Mouse (Mus musculus): ENCODE results near the gene Ywhae. TPM values are rescaled to one million over a fixed set of nuclear protein-coding genes. Genes with fewer than 3 reads are reported as not detected.
A peak's percentile ranks its signal among the peaks of the same experiment; 100 is the strongest.

Gene Ywhae
- polyA plus RNA-seq, 1 experiment from 2014 or later = 192 TPM

- Histone ChIP-seq H3K9ac (ENCODE audit: low read depth, low read length) (no peak overlapping the region), H3K9me3 (replicated peaks; ENCODE audit: control insufficient read depth, low read length) (no peaks in the 10 kb centered on the region), H3K4me1 (ENCODE audit: control insufficient read depth, low read depth, low read length) (no peaks in the 10 kb centered on the region), H3K27me3 (ENCODE audit: control insufficient read depth, insufficient read depth, low read depth, low read length) (peaks cover 50% of the 10 kb centered on the region), H3K27ac (ENCODE audit: low read length) (no peak overlapping the region), H3K36me3 (ENCODE audit: control insufficient read depth, insufficient read depth) (no peaks in the 10 kb centered on the region), H3K4me2 (ENCODE audit: low read depth, low read length) (peak overlapping the region; percentile 47), H3K4me3 (ENCODE audit: low read depth, low read length) (peak overlapping the region; percentile 40)
- no peak for ATAC-seq (ENCODE audit: low read depth)
- WGBS (ENCODE audit: insufficient replicate concordance) = 1% methylated on average over 33 of the region's 42 CpGs
Observed at GRCm38 (mm10) chr11:75795321-75795636, 62.6 kb downstream of the Ywhae start.

- no peaks in the 10 kb centered on the region for H3K9me3 ChIP-seq (replicated peaks; ENCODE audit: control insufficient read depth, low read length)
- H3K4me3 ChIP-seq (ENCODE audit: low read depth, low read length) = peak within 1 kb of the TSS; percentile 40
- H3K36me3 ChIP-seq (ENCODE audit: control insufficient read depth, insufficient read depth) = no peaks in the 10 kb centered on the region
- H3K9ac ChIP-seq (ENCODE audit: low read depth, low read length) = no peak within 1 kb of the TSS
- peaks cover 50% of the 10 kb centered on the region for H3K27me3 ChIP-seq (ENCODE audit: control insufficient read depth, insufficient read depth, low read depth, low read length)
- no peaks in the 10 kb centered on the region for H3K4me1 ChIP-seq (ENCODE audit: control insufficient read depth, low read depth, low read length)
- no peak within 1 kb of the TSS for H3K27ac ChIP-seq (ENCODE audit: low read length)
- 7% methylated on average over 33 of the region's 37 CpGs for WGBS (ENCODE audit: insufficient replicate concordance)
- ATAC-seq (ENCODE audit: low read depth) = no peak
- peak within 1 kb of the TSS; percentile 47 for H3K4me2 ChIP-seq (ENCODE audit: low read depth, low read length)
Observed at GRCm38 (mm10) chr11:75796029-75796445, 63.4 kb downstream of the Ywhae start, which contains the start of gene Doc2b. TSS of gene Doc2b (minus strand) at chr11:75796049.

GRCm38 (mm10) chr11:75796536-75797246 lies 64.0 kb downstream of the Ywhae start:
- Histone ChIP-seq H3K9ac (ENCODE audit: low read depth, low read length) (no peak overlapping the region), H3K4me3 (ENCODE audit: low read depth, low read length) (no peak overlapping the region), H3K27ac (ENCODE audit: low read length) (no peak overlapping the region), H3K27me3 (ENCODE audit: control insufficient read depth, insufficient read depth, low read depth, low read length) (peaks cover 50% of the 10 kb centered on the region), H3K4me1 (ENCODE audit: control insufficient read depth, low read depth, low read length) (no peaks in the 10 kb centered on the region), H3K36me3 (ENCODE audit: control insufficient read depth, insufficient read depth) (no peaks in the 10 kb centered on the region), H3K4me2 (ENCODE audit: low read depth, low read length) (no peak overlapping the region), H3K9me3 (replicated peaks; ENCODE audit: control insufficient read depth, low read length) (no peaks in the 10 kb centered on the region)
- 58% methylated on average over 13 of the region's 13 CpGs for whole genome bisulfite sequencing (ENCODE audit: insufficient replicate concordance)
- ATAC-seq (ENCODE audit: low read depth) = no peak

- H3K4me3 ChIP-seq (ENCODE audit: low read depth, low read length) = no peak overlapping the region
- H3K9me3 ChIP-seq (replicated peaks; ENCODE audit: control insufficient read depth, low read length) = no peaks in the 10 kb centered on the region
- peaks cover 17% of the 10 kb centered on the region for H3K27me3 ChIP-seq (ENCODE audit: control insufficient read depth, insufficient read depth, low read depth, low read length)
- no peak overlapping the region for H3K4me2 ChIP-seq (ENCODE audit: low read depth, low read length)
- ATAC-seq (ENCODE audit: low read depth) = no peak
- H3K4me1 ChIP-seq (ENCODE audit: control insufficient read depth, low read depth, low read length) = no peaks in the 10 kb centered on the region
- no peak overlapping the region for H3K9ac ChIP-seq (ENCODE audit: low read depth, low read length)
- WGBS (ENCODE audit: insufficient replicate concordance) = 52% methylated on average over 4 of the region's 4 CpGs
- H3K27ac ChIP-seq (ENCODE audit: low read length) = no peak overlapping the region
- no peaks in the 10 kb centered on the region for H3K36me3 ChIP-seq (ENCODE audit: control insufficient read depth, insufficient read depth)
Observed at GRCm38 (mm10) chr11:75801369-75801768, 68.7 kb downstream of the Ywhae start.

- peaks cover 11% of the 10 kb centered on the region for H3K27me3 ChIP-seq (ENCODE audit: control insufficient read depth, insufficient read depth, low read depth, low read length)
- H3K27ac ChIP-seq (ENCODE audit: low read length) = no peak overlapping the region
- no peak overlapping the region for H3K9ac ChIP-seq (ENCODE audit: low read depth, low read length)
- H3K4me2 ChIP-seq (ENCODE audit: low read depth, low read length) = no peak overlapping the region
- H3K4me3 ChIP-seq (ENCODE audit: low read depth, low read length) = no peak overlapping the region
- no peaks in the 10 kb centered on the region for H3K4me1 ChIP-seq (ENCODE audit: control insufficient read depth, low read depth, low read length)
- WGBS (ENCODE audit: insufficient replicate concordance) = 65% methylated on average over 7 of the region's 7 CpGs
- ATAC-seq (ENCODE audit: low read depth) = no peak
- no peaks in the 10 kb centered on the region for H3K36me3 ChIP-seq (ENCODE audit: control insufficient read depth, insufficient read depth)
- no peaks in the 10 kb centered on the region for H3K9me3 ChIP-seq (replicated peaks; ENCODE audit: control insufficient read depth, low read length)
Observed at GRCm38 (mm10) chr11:75801771-75802550, 69.3 kb downstream of the Ywhae start.

GRCm38 (mm10) chr11:75807486-75807885 lies 74.8 kb downstream of the Ywhae start:
- no peak for ATAC-seq (ENCODE audit: low read depth)
- no peaks in the 10 kb centered on the region for H3K36me3 ChIP-seq (ENCODE audit: control insufficient read depth, insufficient read depth)
- no peak overlapping the region for H3K9ac ChIP-seq (ENCODE audit: low read depth, low read length)
- H3K27me3 ChIP-seq (ENCODE audit: control insufficient read depth, insufficient read depth, low read depth, low read length) = no peaks in the 10 kb centered on the region
- WGBS (ENCODE audit: insufficient replicate concordance) = 46% methylated on average over 5 of the region's 5 CpGs
- H3K9me3 ChIP-seq (replicated peaks; ENCODE audit: control insufficient read depth, low read length) = no peaks in the 10 kb centered on the region
- no peak overlapping the region for H3K27ac ChIP-seq (ENCODE audit: low read length)
- no peak overlapping the region for H3K4me2 ChIP-seq (ENCODE audit: low read depth, low read length)
- no peak overlapping the region for H3K4me3 ChIP-seq (ENCODE audit: low read depth, low read length)
- no peaks in the 10 kb centered on the region for H3K4me1 ChIP-seq (ENCODE audit: control insufficient read depth, low read depth, low read length)

GRCm38 (mm10) chr11:75810526-75810925 lies 77.9 kb downstream of the Ywhae start:
- H3K36me3 ChIP-seq (ENCODE audit: control insufficient read depth, insufficient read depth) = no peaks in the 10 kb centered on the region
- 56% methylated on average over 3 of the region's 3 CpGs for WGBS (ENCODE audit: insufficient replicate concordance)
- H3K27ac ChIP-seq (ENCODE audit: low read length) = no peak overlapping the region
- H3K4me2 ChIP-seq (ENCODE audit: low read depth, low read length) = no peak overlapping the region
- no peak overlapping the region for H3K4me3 ChIP-seq (ENCODE audit: low read depth, low read length)
- H3K9me3 ChIP-seq (replicated peaks; ENCODE audit: control insufficient read depth, low read length) = no peaks in the 10 kb centered on the region
- H3K4me1 ChIP-seq (ENCODE audit: control insufficient read depth, low read depth, low read length) = no peaks in the 10 kb centered on the region
- H3K9ac ChIP-seq (ENCODE audit: low read depth, low read length) = no peak overlapping the region
- no peak for ATAC-seq (ENCODE audit: low read depth)
- no peaks in the 10 kb centered on the region for H3K27me3 ChIP-seq (ENCODE audit: control insufficient read depth, insufficient read depth, low read depth, low read length)

GRCm38 (mm10) chr11:75811900-75812299 lies 79.2 kb downstream of the Ywhae start:
- no peak overlapping the region for H3K9ac ChIP-seq (ENCODE audit: low read depth, low read length)
- no peaks in the 10 kb centered on the region for H3K27me3 ChIP-seq (ENCODE audit: control insufficient read depth, insufficient read depth, low read depth, low read length)
- H3K4me3 ChIP-seq (ENCODE audit: low read depth, low read length) = no peak overlapping the region
- 0 out of 2 replicates have a peak, but pooled peaks have one; percentile 43 for ATAC-seq (ENCODE audit: low read depth)
- no peak overlapping the region for H3K4me2 ChIP-seq (ENCODE audit: low read depth, low read length)
- H3K4me1 ChIP-seq (ENCODE audit: control insufficient read depth, low read depth, low read length) = no peaks in the 10 kb centered on the region
- WGBS (ENCODE audit: insufficient replicate concordance) = 38% methylated on average over 3 of the region's 3 CpGs
- no peak overlapping the region for H3K27ac ChIP-seq (ENCODE audit: low read length)
- H3K36me3 ChIP-seq (ENCODE audit: control insufficient read depth, insufficient read depth) = no peaks in the 10 kb centered on the region
- H3K9me3 ChIP-seq (replicated peaks; ENCODE audit: control insufficient read depth, low read length) = no peaks in the 10 kb centered on the region

- H3K4me2 ChIP-seq (ENCODE audit: low read depth, low read length) = no peak overlapping the region
- H3K4me1 ChIP-seq (ENCODE audit: control insufficient read depth, low read depth, low read length) = no peaks in the 10 kb centered on the region
- WGBS (ENCODE audit: insufficient replicate concordance) = 58% methylated on average over 10 of the region's 10 CpGs
- H3K27me3 ChIP-seq (ENCODE audit: control insufficient read depth, insufficient read depth, low read depth, low read length) = no peaks in the 10 kb centered on the region
- no peak for ATAC-seq (ENCODE audit: low read depth)
- H3K9me3 ChIP-seq (replicated peaks; ENCODE audit: control insufficient read depth, low read length) = no peaks in the 10 kb centered on the region
- H3K4me3 ChIP-seq (ENCODE audit: low read depth, low read length) = no peak overlapping the region
- no peaks in the 10 kb centered on the region for H3K36me3 ChIP-seq (ENCODE audit: control insufficient read depth, insufficient read depth)
- H3K27ac ChIP-seq (ENCODE audit: low read length) = no peak overlapping the region
- no peak overlapping the region for H3K9ac ChIP-seq (ENCODE audit: low read depth, low read length)
Observed at GRCm38 (mm10) chr11:75813085-75813484, 80.4 kb downstream of the Ywhae start.
